Mouse (Mus musculus): ENCODE results near the gene Dnm3. TPM values are rescaled to one million over a fixed set of nuclear protein-coding genes. Genes with fewer than 3 reads are reported as not detected.

The Dnm3 gene
- polyA plus RNA-seq, 2 experiments from 2014 or later, result 0.41 to 0.55 TPM

GRCm38 (mm10) chr1:162156873-162157272 is 321.0 kb downstream of the Dnm3 start:
- no peak for ATAC-seq

GRCm38 (mm10) chr1:162155546-162155945 is 322.3 kb downstream of the Dnm3 start:
- ATAC-seq, result no peak

GRCm38 (mm10) chr1:162153118-162153517 is 324.7 kb downstream of the Dnm3 start:
- ATAC-seq, result no peak

- ATAC-seq, result no peak
Observed at GRCm38 (mm10) chr1:162149730-162150129, 328.1 kb downstream of the Dnm3 start.

- no peak for ATAC-seq
Observed at GRCm38 (mm10) chr1:162147554-162147953, 330.3 kb downstream of the Dnm3 start.

- ATAC-seq, result no peak
Observed at GRCm38 (mm10) chr1:162145748-162146147, 332.1 kb downstream of the Dnm3 start.

- ATAC-seq, result no peak
Observed at GRCm38 (mm10) chr1:162144992-162145391, 332.8 kb downstream of the Dnm3 start.

GRCm38 (mm10) chr1:162143974-162144912 is 333.6 kb downstream of the Dnm3 start:
- ATAC-seq, result no peak

- ATAC-seq, result no peak
Observed at GRCm38 (mm10) chr1:162142285-162142684, 335.5 kb downstream of the Dnm3 start.

- no peak for ATAC-seq
Observed at GRCm38 (mm10) chr1:162136328-162136727, 341.5 kb downstream of the Dnm3 start.

- no peak for ATAC-seq
Observed at GRCm38 (mm10) chr1:162135451-162136213, 342.2 kb downstream of the Dnm3 start.

- ATAC-seq, result no peak
Observed at GRCm38 (mm10) chr1:162134651-162135066, 343.2 kb downstream of the Dnm3 start.

- no peak for ATAC-seq
Observed at GRCm38 (mm10) chr1:162132908-162133641, 344.8 kb downstream of the Dnm3 start.

GRCm38 (mm10) chr1:162126856-162127792 is 350.7 kb downstream of the Dnm3 start:
- ATAC-seq, result no peak

GRCm38 (mm10) chr1:162124396-162124795 is 353.4 kb downstream of the Dnm3 start:
- no peak for ATAC-seq

- no peak for ATAC-seq
Observed at GRCm38 (mm10) chr1:162121441-162122200, 356.2 kb downstream of the Dnm3 start.

GRCm38 (mm10) chr1:162109437-162109813 is 368.4 kb downstream of the Dnm3 start:
- ATAC-seq, result no peak

- no peak for ATAC-seq
Observed at GRCm38 (mm10) chr1:162108726-162109436, 369.0 kb downstream of the Dnm3 start.

GRCm38 (mm10) chr1:162108181-162108671 is 369.6 kb downstream of the Dnm3 start:
- no peak for ATAC-seq

GRCm38 (mm10) chr1:162107011-162107606 is 370.7 kb downstream of the Dnm3 start:
- no peak for ATAC-seq
